Mouse (Mus musculus) forebrain, embryonic 14.5 days (tissue): ENCODE data around the gene Atxn1. TPM values are rescaled to one million over a fixed set of nuclear protein-coding genes. Genes with fewer than 3 reads are reported as not detected.

ENCODE experiments used
- ATAC-seq: fragments of 200-750 bp; cut with Nextera tagmentation; 2 replicates; pipeline ENCODE4 v1.8.0; 2017; ENCODE audit warnings: mild to moderate bottlenecking, moderate library complexity
- DNase-seq: peaks from one replicate; pipeline ENCODE4 v3.0.0-alpha.2; 2015; ENCODE audit warnings: low spot score
- H3K27ac ChIP-seq: fragments of 300-500 bp; sonication (generic); 2 replicates; pipeline ENCODE4 v1.5.1; 2014; ENCODE audit warnings: low read depth, mild to moderate bottlenecking, control low read depth, low read length, moderate library complexity
- H3K27me3 ChIP-seq: fragments of 300-500 bp; sonication (generic); replicated peaks from 2 replicates; pipeline ENCODE4 v1.6.1; 2014; ENCODE audit warnings: low read length, control low read depth, mixed read lengths; ENCODE audit not compliant: control insufficient read depth, insufficient read depth
- H3K36me3 ChIP-seq: fragments of 300-500 bp; sonication (generic); 2 replicates; pipeline ENCODE4 v1.6.1; 2014; ENCODE audit warnings: low read length, control low read depth; ENCODE audit not compliant: control insufficient read depth, insufficient read depth
- H3K4me1 ChIP-seq: fragments of 300-500 bp; sonication (generic); 2 replicates; pipeline ENCODE4 v1.6.1; 2014; ENCODE audit warnings: antibody characterized with exemption, low read length, control low read depth; ENCODE audit not compliant: control insufficient read depth, insufficient read depth
- H3K4me2 ChIP-seq: fragments of 300-500 bp; sonication (generic); 2 replicates; pipeline ENCODE4 v1.6.1; 2014; ENCODE audit warnings: mild to moderate bottlenecking, control low read depth, low read length
- H3K4me3 ChIP-seq: fragments of 300-500 bp; sonication (generic); 2 replicates; pipeline ENCODE4 v1.5.1; 2014; ENCODE audit warnings: low read depth, low read length, control low read depth
- H3K9ac ChIP-seq: fragments of 300-500 bp; sonication (generic); 2 replicates; pipeline ENCODE4 v1.6.1; 2014; ENCODE audit warnings: mild to moderate bottlenecking, low read length, control low read depth, moderate library complexity
- H3K9me3 ChIP-seq: fragments of 300-500 bp; sonication (generic); replicated peaks from 2 replicates; pipeline ENCODE4 v1.6.1; 2016; ENCODE audit warnings: low read length, control low read depth, mixed read lengths; ENCODE audit not compliant: control insufficient read depth
- WGBS: fragments of 180-500 bp; shearing (Covaris S2); extraction: QIAGEN DNeasy Blood & Tissue Kit; methylation state at CpG from one replicate; pipeline ENCODE4 v1.1.7; 2014; 5-methylcytosine and 5-hydroxymethylcytosine counted together
- polyA plus RNA-seq: library from polyadenylated mRNA; unstranded; fragments of >200 nt; fragmentation: Nextera tagmentation; extraction: Ambion mirVana; gene quantifications from 2 replicates; pipeline ENCODE4 v1.2.1, GENCODE M21; 2014

Gene Atxn1
- polyA plus RNA-seq, 1 experiment from 2014 or later: 4.3 TPM

DNA sequence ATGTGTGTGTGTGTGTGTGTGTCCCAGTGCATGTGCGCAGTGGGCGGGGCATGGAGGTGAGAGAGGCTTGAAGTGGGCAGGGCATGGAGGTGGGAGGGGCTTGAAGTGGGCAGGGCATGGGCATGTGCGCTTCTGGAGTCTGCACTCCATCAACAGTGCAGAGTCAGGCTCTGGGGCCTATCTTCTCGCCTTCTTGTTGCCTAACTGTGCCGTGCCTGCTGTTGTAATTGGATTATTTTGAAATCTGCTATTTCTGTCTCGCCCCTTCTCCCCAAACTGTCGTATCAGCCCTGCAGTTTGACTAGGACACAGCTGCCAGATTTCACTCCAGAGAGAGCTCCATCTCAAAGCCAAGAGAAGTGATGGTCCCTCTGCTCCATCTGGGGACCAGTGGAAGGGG lies 178.4 kb downstream of the Atxn1 start:
- no peak overlapping the region for H3K27ac ChIP-seq
- H3K9ac ChIP-seq: no peak overlapping the region
- 91% methylated on average over 7 of the region's 7 CpGs for WGBS
- H3K9me3 ChIP-seq: no peaks in the 10 kb centered on the region
- H3K4me3 ChIP-seq: no peak overlapping the region
- H3K4me2 ChIP-seq: no peak overlapping the region
- peaks cover 5% of the 10 kb centered on the region for H3K4me1 ChIP-seq
- DNase-seq (no peak), ATAC-seq (no peak)
- no peaks in the 10 kb centered on the region for H3K36me3 ChIP-seq
- no peaks in the 10 kb centered on the region for H3K27me3 ChIP-seq

DNA sequence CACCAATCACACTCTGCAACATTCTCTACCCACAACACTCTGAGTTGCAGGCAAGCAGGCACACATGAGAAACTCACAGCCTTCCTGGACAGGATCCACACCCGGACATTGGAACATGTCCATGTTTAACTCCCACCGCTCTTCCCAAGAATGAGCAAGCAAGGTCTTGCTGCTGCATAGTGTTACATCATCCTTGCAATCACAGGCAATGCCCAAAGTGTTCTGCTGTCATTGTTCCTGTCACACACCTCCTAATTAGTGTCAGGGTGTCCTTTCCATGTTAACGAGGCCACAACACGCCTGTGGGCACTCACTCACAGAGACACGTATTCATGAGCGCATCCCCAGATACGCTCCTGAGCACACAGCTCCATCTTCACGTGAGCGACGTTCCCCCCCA lies 181.1 kb downstream of the Atxn1 start:
- 43% methylated on average over 10 of the region's 10 CpGs for WGBS
- no peaks in the 10 kb centered on the region for H3K36me3 ChIP-seq
- H3K4me3 ChIP-seq: no peak overlapping the region
- H3K9ac ChIP-seq: no peak overlapping the region
- no peak overlapping the region for H3K27ac ChIP-seq
- H3K9me3 ChIP-seq: no peaks in the 10 kb centered on the region
- no peak overlapping the region for H3K4me2 ChIP-seq
- ATAC-seq (no peak), DNase-seq (peak; percentile 18)
- H3K27me3 ChIP-seq: no peaks in the 10 kb centered on the region
- H3K4me1 ChIP-seq: peaks cover 5% of the 10 kb centered on the region

DNA sequence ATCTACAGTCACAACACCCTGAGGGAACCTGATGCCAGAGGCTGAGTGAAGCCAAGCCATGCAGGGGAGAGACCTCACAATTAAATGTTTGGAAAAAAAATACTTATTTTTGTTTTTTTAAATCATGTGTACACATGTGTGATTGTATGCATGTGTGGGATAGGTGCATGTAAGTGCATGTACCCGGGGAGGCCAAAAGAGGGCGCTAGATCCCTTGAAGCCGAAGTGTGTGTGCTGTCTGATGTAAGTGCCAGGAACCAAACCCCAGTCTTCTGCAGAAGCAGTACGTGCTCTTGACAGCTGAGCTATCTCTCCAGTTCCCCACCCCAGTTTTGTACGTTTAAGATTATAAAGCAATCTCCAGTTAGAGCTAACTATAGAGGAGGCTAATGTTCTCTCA lies 186.1 kb downstream of the Atxn1 start:
- ATAC-seq (no peak), DNase-seq (no peak)
- Histone ChIP-seq H3K27ac (no peak overlapping the region), H3K9ac (no peak overlapping the region), H3K27me3 (no peaks in the 10 kb centered on the region), H3K9me3 (no peaks in the 10 kb centered on the region), H3K4me3 (no peak overlapping the region), H3K4me2 (no peak overlapping the region), H3K4me1 (peaks cover 3% of the 10 kb centered on the region), H3K36me3 (no peaks in the 10 kb centered on the region)
- WGBS: 85% methylated on average over 5 of the region's 5 CpGs

DNA sequence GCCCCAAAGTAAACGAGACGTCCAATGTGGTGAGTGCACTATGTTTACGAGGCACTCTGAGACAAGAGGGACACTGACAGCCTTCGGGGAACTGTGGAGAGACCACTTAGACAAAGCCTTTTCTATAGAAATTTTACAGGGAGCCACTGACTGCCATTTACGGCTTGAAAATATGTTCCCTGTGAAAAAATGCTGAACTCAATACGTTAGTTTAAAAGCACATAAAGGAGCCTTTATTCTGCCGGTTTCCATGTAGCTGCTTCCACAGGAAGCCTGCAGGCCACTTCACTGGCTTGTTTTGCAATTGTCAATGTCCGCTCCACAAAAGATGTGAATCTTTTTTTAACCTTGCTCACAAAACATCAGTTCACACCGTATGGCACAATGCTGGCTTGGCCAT lies 186.6 kb downstream of the Atxn1 start:
- peak; percentile 37 for DNase-seq
- no peak for ATAC-seq
- Histone ChIP-seq H3K27ac (no peak overlapping the region), H3K36me3 (no peaks in the 10 kb centered on the region), H3K9me3 (no peaks in the 10 kb centered on the region), H3K4me3 (no peak overlapping the region), H3K4me2 (no peak overlapping the region), H3K9ac (0 out of 2 replicates have a peak overlapping the region, but pooled peaks have one; percentile 9), H3K27me3 (no peaks in the 10 kb centered on the region), H3K4me1 (no peaks in the 10 kb centered on the region)
- 15% methylated on average over 9 of the region's 9 CpGs for WGBS

DNA sequence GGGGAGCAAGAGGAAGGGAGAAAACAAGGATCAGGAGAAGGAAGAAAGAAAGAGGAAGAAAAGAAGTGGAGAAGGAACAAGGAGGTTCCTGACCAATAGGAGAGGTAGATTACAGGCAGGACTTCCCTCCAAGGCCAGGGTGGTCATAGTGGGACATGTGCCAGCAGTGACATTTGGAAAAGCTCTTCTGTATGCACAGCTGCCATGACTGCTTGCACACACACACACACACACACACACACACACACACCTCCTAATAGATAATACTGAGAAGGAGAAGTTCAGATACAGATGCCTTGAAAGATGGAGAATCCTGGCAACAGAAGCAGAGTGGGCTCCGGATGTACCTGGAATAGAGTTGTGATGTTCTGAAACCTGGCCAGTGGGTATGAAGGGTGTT lies 189.3 kb downstream of the Atxn1 start:
- WGBS: 100% methylated on average over 1 of the region's 1 CpGs
- H3K9ac ChIP-seq: no peak overlapping the region

DNA sequence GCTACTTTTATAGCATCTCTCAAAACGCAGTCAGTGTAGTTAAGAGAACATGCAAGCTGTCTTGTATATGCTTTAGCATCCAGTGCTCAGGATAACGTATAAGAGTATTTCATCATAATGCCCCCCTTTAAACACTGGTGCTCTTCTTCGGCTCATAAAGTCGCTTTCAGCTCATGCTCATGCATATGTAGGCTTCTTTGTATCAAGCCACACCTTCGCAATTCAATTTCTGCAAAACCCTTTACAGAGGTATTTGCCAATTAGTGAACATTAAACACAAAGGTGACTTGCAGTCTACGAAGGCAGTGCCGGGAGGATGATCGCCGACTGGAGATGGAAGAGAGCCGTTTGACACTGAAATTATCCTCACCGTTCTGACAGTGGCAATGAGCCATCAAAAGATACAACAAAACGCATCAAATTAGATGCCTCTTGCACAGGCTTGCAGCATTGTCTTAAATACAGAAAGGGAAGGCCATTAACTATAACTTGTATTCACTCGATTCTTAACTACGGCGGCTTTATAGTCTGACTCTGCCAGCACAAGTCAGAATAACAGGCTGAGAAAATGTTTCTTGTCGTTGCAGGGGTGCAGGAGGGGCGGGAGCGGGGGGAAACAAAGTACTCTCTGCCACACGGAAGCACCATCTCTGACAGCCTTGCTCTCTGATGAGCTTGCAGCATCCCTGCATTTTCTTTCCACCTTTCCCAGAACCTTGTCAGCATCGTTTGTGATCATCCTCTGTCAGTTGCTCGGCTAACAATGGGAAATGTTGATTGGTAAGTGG lies 191.2 kb downstream of the Atxn1 start:
- peak overlapping the region; percentile 1; the same call in 1 of the 2 replicates for H3K4me2 ChIP-seq
- peak overlapping the region; percentile 0; the same call in 1 of the 2 replicates for H3K27ac ChIP-seq
- H3K4me3 ChIP-seq: no peak overlapping the region
- H3K9ac ChIP-seq: no peak overlapping the region
- ATAC-seq: no peak
- H3K9me3 ChIP-seq: no peaks in the 10 kb centered on the region
- DNase-seq: peak; percentile 46
- no peaks in the 10 kb centered on the region for H3K4me1 ChIP-seq
- H3K27me3 ChIP-seq: no peaks in the 10 kb centered on the region
- 20% methylated on average over 21 of the region's 21 CpGs for WGBS
- no peaks in the 10 kb centered on the region for H3K36me3 ChIP-seq

More for the DNA sequence above, 189.3 kb downstream of the Atxn1 start:
- no peaks in the 10 kb centered on the region for H3K9me3 ChIP-seq
- no peak overlapping the region for H3K4me2 ChIP-seq
- no peak overlapping the region for H3K4me3 ChIP-seq
- H3K27ac ChIP-seq: no peak overlapping the region
- H3K36me3 ChIP-seq: no peaks in the 10 kb centered on the region
- no peaks in the 10 kb centered on the region for H3K27me3 ChIP-seq
- H3K4me1 ChIP-seq: no peaks in the 10 kb centered on the region
- no peak for DNase-seq
- no peak for ATAC-seq

DNA sequence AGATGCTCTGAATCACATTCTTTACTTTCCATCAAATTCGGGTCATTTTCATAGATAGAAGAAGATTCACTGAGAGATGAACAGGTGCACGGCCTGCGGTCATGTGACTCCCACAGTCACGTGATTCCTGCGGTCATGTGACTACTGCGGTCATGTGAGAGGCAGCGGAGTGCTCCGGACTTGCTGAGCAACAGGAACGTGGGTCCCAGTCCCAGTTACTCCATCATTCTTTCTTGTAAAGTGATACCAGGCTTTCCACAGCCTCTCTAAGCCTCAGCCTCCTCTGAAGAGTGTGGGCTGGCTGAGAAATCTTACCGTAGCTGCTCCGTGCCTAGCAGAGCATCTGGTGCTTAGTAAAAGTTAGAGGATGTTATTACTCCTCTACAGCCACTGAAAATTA lies 195.1 kb downstream of the Atxn1 start:
- Histone ChIP-seq H3K27me3 (no peaks in the 10 kb centered on the region), H3K4me3 (no peak overlapping the region), H3K9me3 (no peaks in the 10 kb centered on the region), H3K36me3 (no peaks in the 10 kb centered on the region), H3K4me2 (no peak overlapping the region), H3K27ac (no peak overlapping the region), H3K9ac (no peak overlapping the region), H3K4me1 (no peaks in the 10 kb centered on the region)
- DNase-seq (no peak), ATAC-seq (no peak)
- 92% methylated on average over 11 of the region's 11 CpGs for WGBS

DNA sequence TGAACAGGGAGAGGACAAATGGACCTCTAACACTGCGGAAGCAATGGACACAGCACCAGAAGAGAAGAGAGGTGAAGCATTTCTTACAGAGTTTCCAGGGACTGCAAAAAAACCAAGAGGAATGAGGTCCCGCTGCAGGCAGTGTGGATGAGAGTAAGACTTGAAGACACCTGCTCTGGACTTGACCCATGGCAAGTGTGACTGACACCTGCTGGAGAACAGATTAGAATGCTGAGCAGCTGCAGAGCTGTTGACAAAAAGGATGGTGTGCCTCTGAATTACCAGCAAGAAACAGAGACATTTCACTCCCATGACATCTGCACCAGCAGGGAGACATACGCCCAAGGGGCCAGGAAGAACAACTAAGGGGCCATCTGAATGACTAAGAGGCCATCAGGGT lies 196.6 kb downstream of the Atxn1 start:
- H3K9ac ChIP-seq: no peak overlapping the region
- H3K4me1 ChIP-seq: no peaks in the 10 kb centered on the region
- no peak overlapping the region for H3K4me3 ChIP-seq
- no peak overlapping the region for H3K27ac ChIP-seq
- H3K4me2 ChIP-seq: no peak overlapping the region
- ATAC-seq: no peak
- H3K36me3 ChIP-seq: no peaks in the 10 kb centered on the region
- no peaks in the 10 kb centered on the region for H3K9me3 ChIP-seq
- DNase-seq: no peak
- no peaks in the 10 kb centered on the region for H3K27me3 ChIP-seq
- WGBS: 85% methylated on average over 3 of the region's 3 CpGs

DNA sequence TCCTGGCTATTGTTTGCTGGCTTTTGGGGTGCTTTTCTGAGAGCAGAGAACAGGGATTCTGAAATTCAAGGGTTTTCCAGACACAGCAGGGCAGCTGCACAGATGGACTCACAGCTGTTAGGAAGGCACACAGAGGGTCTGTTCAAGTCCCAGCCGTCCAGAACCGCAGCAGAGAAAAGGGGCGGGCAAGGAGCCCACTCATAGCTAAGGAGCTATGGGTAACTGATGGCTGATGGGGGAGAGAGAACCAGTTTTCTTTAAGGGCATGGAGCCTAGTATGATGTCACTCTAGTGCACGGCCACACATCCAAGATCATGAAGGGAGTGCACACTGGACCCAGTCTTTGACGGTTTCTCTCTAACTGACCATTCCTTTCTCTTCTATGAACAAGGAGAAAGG lies 200.5 kb downstream of the Atxn1 start:
- Histone ChIP-seq H3K9ac (no peak overlapping the region), H3K4me1 (no peaks in the 10 kb centered on the region), H3K4me3 (no peak overlapping the region), H3K27me3 (no peaks in the 10 kb centered on the region), H3K27ac (no peak overlapping the region), H3K36me3 (no peaks in the 10 kb centered on the region), H3K4me2 (no peak overlapping the region), H3K9me3 (no peaks in the 10 kb centered on the region)
- WGBS: 83% methylated on average over 5 of the region's 5 CpGs
- ATAC-seq (no peak), DNase-seq (no peak)
